Mouse (Mus musculus) midbrain, embryonic 14.5 days (tissue): Measurements from ENCODE around the gene Cd209b. TPM values are rescaled to one million over a fixed set of nuclear protein-coding genes. Genes with fewer than 3 reads are reported as not detected.

ENCODE experiments used
- ATAC-seq: fragments of 200-750 bp; cut with Nextera tagmentation; 2 replicates; pipeline ENCODE4 v1.8.0; 2017; ENCODE audit warnings: moderate number of reproducible peaks, moderate library complexity; ENCODE audit not compliant: low FRiP score, low TSS enrichment
- DNase-seq: peaks from one replicate; pipeline ENCODE4 v3.0.0-alpha.2; 2015
- H3K27ac ChIP-seq: fragments of 300-500 bp; sonication (generic); replicated peaks from 2 replicates; pipeline ENCODE4 v1.5.1; 2014; ENCODE audit warnings: mild to moderate bottlenecking, low read depth, low read length, moderate library complexity
- H3K27me3 ChIP-seq: fragments of 300-500 bp; sonication (generic); 2 replicates; pipeline ENCODE4 v1.6.1; 2014; ENCODE audit warnings: low read length, control low read depth, mixed read lengths; ENCODE audit not compliant: control insufficient read depth, insufficient read depth
- H3K36me3 ChIP-seq: fragments of 300-500 bp; sonication (generic); 2 replicates; pipeline ENCODE4 v1.6.1; 2014; ENCODE audit warnings: low read length, control low read depth; ENCODE audit not compliant: control insufficient read depth, insufficient read depth
- H3K4me1 ChIP-seq: fragments of 300-500 bp; sonication (generic); 2 replicates; pipeline ENCODE4 v1.6.1; 2014; ENCODE audit warnings: mild to moderate bottlenecking, antibody characterized with exemption, low read length, control low read depth; ENCODE audit not compliant: control insufficient read depth, insufficient read depth
- H3K4me2 ChIP-seq: fragments of 300-500 bp; sonication (generic); 2 replicates; pipeline ENCODE4 v1.6.1; 2014; ENCODE audit warnings: mild to moderate bottlenecking, low read length, moderate library complexity
- H3K4me3 ChIP-seq: fragments of 300-500 bp; sonication (generic); replicated peaks from 2 replicates; pipeline ENCODE4 v1.5.1; 2014; ENCODE audit warnings: low read depth, low read length
- H3K9ac ChIP-seq: fragments of 300-500 bp; sonication (generic); replicated peaks from 2 replicates; pipeline ENCODE4 v1.6.1; 2014; ENCODE audit warnings: mild to moderate bottlenecking, low read length, moderate library complexity
- H3K9me3 ChIP-seq: fragments of 300-500 bp; sonication (generic); 2 replicates; pipeline ENCODE4 v1.6.1; 2016; ENCODE audit warnings: low read length, control low read depth, mixed read lengths; ENCODE audit not compliant: control insufficient read depth
- WGBS: fragments of 180-500 bp; shearing (Covaris S2); extraction: QIAGEN DNeasy Blood & Tissue Kit; methylation state at CpG from one replicate; pipeline ENCODE4 v1.1.7; 2014; 5-methylcytosine and 5-hydroxymethylcytosine counted together
- polyA plus RNA-seq: library from polyadenylated mRNA; unstranded; fragments of >200 nt; fragmentation: Nextera tagmentation; extraction: Ambion mirVana; gene quantifications from 2 replicates; pipeline ENCODE4 v1.2.1, GENCODE M21; 2014

The Cd209b gene
- not detected in 2 replicates for polyA plus RNA-seq

GRCm38 (mm10) chr8:3926744-3927143 lies at the start of gene Cd209b:
Gene Cd209b (minus strand): TSS chr8:3926844.
- peaks cover 36% of the 10 kb centered on the region for H3K9me3 ChIP-seq
- no peak for ATAC-seq
- no peak for DNase-seq
- WGBS: 87% methylated on average over 3 of the region's 3 CpGs
- no peak within 1 kb of the TSS for H3K4me3 ChIP-seq
- H3K27ac ChIP-seq: no peak within 1 kb of the TSS
- H3K4me1 ChIP-seq: no peaks in the 10 kb centered on the region
- no peak within 1 kb of the TSS for H3K4me2 ChIP-seq
- H3K9ac ChIP-seq: no peak within 1 kb of the TSS
- no peaks in the 10 kb centered on the region for H3K36me3 ChIP-seq
- no peaks in the 10 kb centered on the region for H3K27me3 ChIP-seq

GRCm38 (mm10) chr8:3956037-3956436 lies 29.4 kb upstream of the Cd209b start:
- DNase-seq: no peak

GRCm38 (mm10) chr8:3954646-3955045 lies 28.0 kb upstream of the Cd209b start, which contains the start of gene Cd209c:
Gene Cd209c (minus strand): TSS chr8:3954746.
- 91% methylated on average over 1 of the region's 1 CpGs for WGBS
- Histone ChIP-seq H3K9me3 (peaks cover 15% of the 10 kb centered on the region), H3K36me3 (no peaks in the 10 kb centered on the region), H3K4me3 (no peak within 1 kb of the TSS), H3K4me2 (no peak within 1 kb of the TSS), H3K4me1 (no peaks in the 10 kb centered on the region), H3K9ac (no peak within 1 kb of the TSS), H3K27ac (no peak within 1 kb of the TSS), H3K27me3 (no peaks in the 10 kb centered on the region)
- DNase-seq (no peak), ATAC-seq (no peak)

More at GRCm38 (mm10) chr8:3956037-3956436, 29.4 kb upstream of the Cd209b start:
- Histone ChIP-seq H3K4me3 (no peak overlapping the region), H3K27ac (no peak overlapping the region), H3K9ac (no peak overlapping the region), H3K4me1 (no peaks in the 10 kb centered on the region), H3K36me3 (no peaks in the 10 kb centered on the region), H3K27me3 (no peaks in the 10 kb centered on the region), H3K9me3 (peaks cover 19% of the 10 kb centered on the region), H3K4me2 (no peak overlapping the region)
- 82% methylated on average over 1 of the region's 1 CpGs for WGBS
- no peak for ATAC-seq

GRCm38 (mm10) chr8:3940023-3940422 lies 13.4 kb upstream of the Cd209b start:
- H3K36me3 ChIP-seq: no peaks in the 10 kb centered on the region
- no peak overlapping the region for H3K4me3 ChIP-seq
- H3K27me3 ChIP-seq: no peaks in the 10 kb centered on the region
- no peaks in the 10 kb centered on the region for H3K4me1 ChIP-seq
- H3K9me3 ChIP-seq: peaks cover 29% of the 10 kb centered on the region
- WGBS: 90% methylated on average over 3 of the region's 3 CpGs
- DNase-seq: no peak
- no peak overlapping the region for H3K27ac ChIP-seq
- H3K9ac ChIP-seq: no peak overlapping the region
- no peak overlapping the region for H3K4me2 ChIP-seq
- ATAC-seq: no peak

- H3K4me3 ChIP-seq: no peak within 1 kb of the TSS
- no peak within 1 kb of the TSS for H3K27ac ChIP-seq
- no peak within 1 kb of the TSS for H3K4me2 ChIP-seq
- no peak for ATAC-seq
- peaks cover 3% of the 10 kb centered on the region; the same call in 1 of the 2 replicates for H3K9me3 ChIP-seq
- WGBS: 72% methylated on average over 4 of the region's 4 CpGs
- H3K9ac ChIP-seq: no peak within 1 kb of the TSS
- no peak for DNase-seq
- no peaks in the 10 kb centered on the region for H3K36me3 ChIP-seq
- no peaks in the 10 kb centered on the region for H3K4me1 ChIP-seq
- no peaks in the 10 kb centered on the region for H3K27me3 ChIP-seq
Observed at GRCm38 (mm10) chr8:3878455-3878854, 48.2 kb downstream of the Cd209b start, which contains the start of gene Cd209d. Gene Cd209d (minus strand): TSS chr8:3878555.

GRCm38 (mm10) chr8:3876121-3876520 lies 50.5 kb downstream of the Cd209b start:
- H3K4me3 ChIP-seq: no peak overlapping the region
- WGBS: 87% methylated on average over 2 of the region's 2 CpGs
- H3K4me1 ChIP-seq: no peaks in the 10 kb centered on the region
- H3K4me2 ChIP-seq: no peak overlapping the region
- H3K27me3 ChIP-seq: no peaks in the 10 kb centered on the region
- H3K27ac ChIP-seq: no peak overlapping the region
- DNase-seq: no peak
- H3K9ac ChIP-seq: no peak overlapping the region
- no peaks in the 10 kb centered on the region for H3K36me3 ChIP-seq
- peaks cover 3% of the 10 kb centered on the region; the same call in 1 of the 2 replicates for H3K9me3 ChIP-seq
- no peak for ATAC-seq

Other genes with a start within 250 kb of the Cd209b start
- gene Fcer2a, start 232.7 kb downstream of the Cd209b start, polyA plus RNA-seq: 0.32 and 0.38 TPM in 2 replicates
- gene Clec4g, start 206.2 kb downstream of the Cd209b start, polyA plus RNA-seq: not detected in 2 replicates
- not detected in 2 replicates for gene Cd209a, start 177.9 kb downstream of the Cd209b start, polyA plus RNA-seq
- not detected in 2 replicates for gene Cd209e, start 72.5 kb downstream of the Cd209b start, polyA plus RNA-seq
- gene Cd209d, start 48.3 kb downstream of the Cd209b start, polyA plus RNA-seq: not detected in 2 replicates
- 0.54 and 0.78 TPM in 2 replicates for gene Cd209c, start 27.9 kb upstream of the Cd209b start, polyA plus RNA-seq
- not detected in 2 replicates for gene Cd209f, start 179.0 kb upstream of the Cd209b start, polyA plus RNA-seq
- not detected in 2 replicates for gene Cd209g, start 207.3 kb upstream of the Cd209b start, polyA plus RNA-seq
- gene Evi5l, start 239.7 kb upstream of the Cd209b start, polyA plus RNA-seq: 93.6 and 98.0 TPM in 2 replicates